Mouse (Mus musculus) frontal cortex, postnatal 10 days (tissue): ENCODE measurements at regions not wholly inside any gene's neighbourhood (a gene's known extent, or its start where the extent isn't known, plus 50 kb on each side); places are given as distances from the start of the nearest gene placed in this dataset.
"Not testable (repeated sequence)": the region's sequence is repeated elsewhere in the genome, so short reads cannot be mapped to it uniquely, and the experiment has no call there.

Experiments
- DNase-seq, 2 experiments: peaks; one replicate each; pipeline ENCODE4 v3.0.0; 2022; ENCODE audit warnings: low spot score in 2 of 2, mixed read lengths in 1 of 2

- peak; percentile 24 to 44 for DNase-seq
Measured at GRCm38 (mm10) chr9:97297538-97297937, 72.2 kb downstream of the Trim42 start.

- DNase-seq, result peak in 1 of 2 experiments; percentile 15
Measured at GRCm38 (mm10) chr9:97295770-97296169, 74.0 kb downstream of the Trim42 start.

- DNase-seq, result no peak
Measured at GRCm38 (mm10) chr9:97291870-97292269, 77.9 kb downstream of the Trim42 start.

- no peak for DNase-seq
Measured at GRCm38 (mm10) chr9:97284282-97284802, 85.4 kb downstream of the Trim42 start.

- DNase-seq, result no peak
Measured at GRCm38 (mm10) chr9:97282090-97282489, 87.7 kb downstream of the Trim42 start.

- DNase-seq, result not testable (repeated sequence)
Measured at GRCm38 (mm10) chr9:97275449-97275848, 94.3 kb downstream of the Trim42 start.

GRCm38 (mm10) chr9:97273891-97274290 lies 95.9 kb downstream of the Trim42 start:
- no peak for DNase-seq

- no peak for DNase-seq
Measured at GRCm38 (mm10) chr9:97272061-97272460, 97.7 kb downstream of the Trim42 start.

- no peak for DNase-seq
Measured at GRCm38 (mm10) chr9:97247621-97248020, 122.1 kb downstream of the Trim42 start.

GRCm38 (mm10) chr9:97226074-97226473 lies 115.1 kb upstream of the Slc25a36 start:
- no peak for DNase-seq

GRCm38 (mm10) chr9:97224549-97224948 lies 113.6 kb upstream of the Slc25a36 start:
- DNase-seq, result no peak

- DNase-seq, result no peak
Measured at GRCm38 (mm10) chr9:97214806-97215205, 103.8 kb upstream of the Slc25a36 start.

- no peak for DNase-seq
Measured at GRCm38 (mm10) chr9:97190321-97190860, 79.4 kb upstream of the Slc25a36 start.

- no peak for DNase-seq
Measured at GRCm38 (mm10) chr9:97189646-97190045, 78.7 kb upstream of the Slc25a36 start.

GRCm38 (mm10) chr9:97188616-97189330 lies 77.8 kb upstream of the Slc25a36 start:
- DNase-seq, result no peak

- DNase-seq, result no peak
Measured at GRCm38 (mm10) chr9:97173230-97173951, 62.4 kb upstream of the Slc25a36 start.

GRCm38 (mm10) chr9:97172075-97172474 lies 61.1 kb upstream of the Slc25a36 start:
- DNase-seq, result no peak

- no peak for DNase-seq
Measured at GRCm38 (mm10) chr9:97171484-97171883, 60.5 kb upstream of the Slc25a36 start.

- no peak for DNase-seq
Measured at GRCm38 (mm10) chr9:97170836-97171235, 59.9 kb upstream of the Slc25a36 start.

GRCm38 (mm10) chr9:97162465-97162864 lies 51.5 kb upstream of the Slc25a36 start:
- DNase-seq, result no peak
